Mouse (Mus musculus): ENCODE measurements around the gene Ebpl. TPM values are rescaled to one million over a fixed set of nuclear protein-coding genes. Genes with fewer than 3 reads are reported as not detected.

The Ebpl gene
- total and polyA plus RNA-seq, 3 experiments, result 3.6 to 12.9 (median 4.8) TPM

DNA sequence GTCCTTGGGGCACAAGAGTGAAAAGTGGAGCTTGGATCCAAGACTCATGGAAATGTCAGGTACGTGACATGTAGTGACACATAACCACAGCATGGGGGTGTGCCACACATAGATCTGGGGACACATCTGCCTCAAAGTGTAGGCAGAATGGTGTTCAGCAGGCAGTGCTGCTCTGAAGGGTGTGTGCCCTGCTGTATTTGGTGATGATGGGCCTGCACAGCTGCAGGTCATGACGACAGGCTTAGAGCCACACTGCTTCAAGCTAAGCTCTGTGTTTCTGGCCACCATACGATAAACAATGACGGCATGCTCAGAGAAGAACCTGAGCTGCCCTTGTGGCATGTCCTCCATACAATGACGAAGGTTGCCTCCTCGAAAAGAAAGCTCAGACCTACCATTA is 60.4 kb downstream of the Ebpl start:
- dilution Hi-C loops (cut with MboI; ENCODE audit: extremely low pct_ligation_motif_present, extremely low pct_unique_long_range_greater_than_20kb, low sequenced_read_pairs) (no loop called here), in situ Hi-C loops (cut with MboI; ENCODE audit: low pct_ligation_motif_present, low pct_unique_long_range_greater_than_20kb, low sequenced_read_pairs) (loop anchor here (10.0 kb wide), 1 partner anchor 505 kb away; no protein-coding TSS in a partner anchor)
- Histone ChIP-seq H3K9ac (ENCODE audit: insufficient read depth, low read depth) (no peak overlapping the region), H3K79me2 (replicated peaks; ENCODE audit: control insufficient read depth, extremely low read depth, insufficient read depth, poor library complexity, severe bottlenecking) (no peaks in the 10 kb centered on the region), H3K36me3 (replicated peaks in 1 of 2; ENCODE audit: control insufficient read depth in 1 of 2, insufficient read depth in 1 of 2, low read length in 1 of 2) (no peaks in the 10 kb centered on the region), H3K27ac (ENCODE audit: insufficient read depth, low read depth) (no peak overlapping the region), H3K4me3 (replicated peaks in 1 of 3; ENCODE audit: low read depth in 2 of 3, low read length in 2 of 3, poor library complexity in 1 of 3) (no peak overlapping the region), H3K9me3 (replicated peaks; ENCODE audit: low read length) (no peaks in the 10 kb centered on the region), H3K27me3 (replicated peaks) (no peaks in the 10 kb centered on the region), H3K4me2 (ENCODE audit: insufficient read depth, low read depth, poor library complexity, severe bottlenecking) (no peak overlapping the region), H3K4me1 (ENCODE audit: control insufficient read depth in 1 of 2, insufficient read depth in 2 of 2) (peaks cover 0 to 3% of the 10 kb centered on the region in 2 experiments; a peak in 2 of 4 replicates)
- TF ChIP-seq PAX5 (IDR thresholded peaks at IDR 0.05; ENCODE audit: low read length), result no peak
- no peak for TF ChIP-seq CHD2 (IDR thresholded peaks at IDR 0.05; ENCODE audit: low read length)
- TF ChIP-seq ZNF384 (IDR thresholded peaks at IDR 0.05; ENCODE audit: low read depth, low read length), result no peak
- no peak for TF ChIP-seq RCOR1 (conservative IDR thresholded peaks at IDR 0.05; ENCODE audit: low read depth, low read length)
- TF ChIP-seq JUND (conservative IDR thresholded peaks at IDR 0.05; ENCODE audit: low read depth, low read length), result no peak
- TF ChIP-seq POLR2AphosphoS2 (IDR thresholded peaks at IDR 0.05; ENCODE audit: low read depth, low read length), result no peak
- TF ChIP-seq MAZ (IDR thresholded peaks at IDR 0.05; ENCODE audit: low read depth, low read length), result no peak
- DNase-seq (ENCODE audit: extremely low read depth), result no peak

DNA sequence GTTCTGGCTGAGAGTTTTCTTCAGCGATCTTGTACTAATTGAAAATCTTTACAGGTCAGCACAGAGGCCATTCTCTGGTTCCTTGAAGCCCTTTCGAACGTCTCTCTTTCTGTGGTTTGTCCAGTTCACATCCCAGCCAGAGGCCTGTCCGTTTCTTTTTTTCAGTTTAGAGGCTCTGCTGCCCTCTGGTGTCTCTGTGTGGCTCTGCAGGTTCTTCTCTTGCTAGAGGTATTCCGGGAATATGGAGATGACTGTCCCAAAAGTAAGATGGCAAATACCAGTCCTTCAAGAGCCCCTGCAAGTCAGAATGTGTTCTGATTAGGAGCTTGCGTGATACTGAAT is 65.5 kb downstream of the Ebpl start:
- Histone ChIP-seq H3K27ac (ENCODE audit: insufficient read depth, low read depth) (no peak overlapping the region), H3K79me2 (replicated peaks; ENCODE audit: control insufficient read depth, extremely low read depth, insufficient read depth, poor library complexity, severe bottlenecking) (no peaks in the 10 kb centered on the region), H3K9ac (ENCODE audit: insufficient read depth, low read depth) (no peak overlapping the region), H3K4me3 (replicated peaks in 1 of 3; ENCODE audit: low read depth in 2 of 3, low read length in 2 of 3, poor library complexity in 1 of 3) (no peak overlapping the region), H3K36me3 (replicated peaks in 1 of 2; ENCODE audit: control insufficient read depth in 1 of 2, insufficient read depth in 1 of 2, low read length in 1 of 2) (no peaks in the 10 kb centered on the region), H3K4me2 (ENCODE audit: insufficient read depth, low read depth, poor library complexity, severe bottlenecking) (peak overlapping the region; percentile 65), H3K27me3 (replicated peaks) (no peaks in the 10 kb centered on the region), H3K9me3 (replicated peaks; ENCODE audit: low read length) (no peaks in the 10 kb centered on the region), H3K4me1 (ENCODE audit: control insufficient read depth in 1 of 2, insufficient read depth in 2 of 2) (peaks cover under 1 to 16% of the 10 kb centered on the region in 2 experiments)
- dilution Hi-C loops (cut with MboI; ENCODE audit: extremely low pct_ligation_motif_present, extremely low pct_unique_long_range_greater_than_20kb, low sequenced_read_pairs) (no loop called here), in situ Hi-C loops (cut with MboI; ENCODE audit: low pct_ligation_motif_present, low pct_unique_long_range_greater_than_20kb, low sequenced_read_pairs) (loop anchor here (10.0 kb wide), 1 partner anchor 500 kb away; no protein-coding TSS in a partner anchor)
- peak; percentile 74 for DNase-seq (ENCODE audit: extremely low read depth)
- TF ChIP-seq USF2 (conservative IDR thresholded peaks at IDR 0.05; ENCODE audit: low read depth, low read length) (no peak), NELFE (IDR thresholded peaks at IDR 0.05; ENCODE audit: low read depth, low read length) (0 out of 2 replicates have a peak, but pooled peaks have one; percentile 31), CTCF (conservative IDR thresholded peaks at IDR 0.05 in 1 of 2, IDR thresholded peaks at IDR 0.05 in 1 of 2; ENCODE audit: low read depth in 2 of 2, low read length in 2 of 2) (peak; percentile 26 to 70), RAD21 (IDR thresholded peaks at IDR 0.05; ENCODE audit: low read depth, low read length) (peak; percentile 60), SMC3 (IDR thresholded peaks at IDR 0.05; ENCODE audit: low read depth, low read length) (peak; percentile 39), POLR2A (IDR thresholded peaks at IDR 0.05; ENCODE audit: low read depth, low read length) (no peak), ZNF384 (IDR thresholded peaks at IDR 0.05; ENCODE audit: low read depth, low read length) (peak; percentile 47; the same call in 1 of the 2 replicates)

Data from CH12.LX (cell line).